Mouse (Mus musculus): ENCODE results near the gene Hs6st1. TPM values are rescaled to one million over a fixed set of nuclear protein-coding genes. Genes with fewer than 3 reads are reported as not detected.

Gene Hs6st1
- polyA plus RNA-seq (2015; fragmentation: Nextera tagmentation; extraction: Ambion mirVana) = 6.0 and 6.3 TPM in 2 replicates

GRCm38 (mm10) chr1:36068076-36068475, at the start of gene Hs6st1:
Gene Hs6st1 (plus strand): TSS chr1:36068400.

Small RNA genes within 50 kb of the gene (microRNA-seq; reads per million reads assigned to microRNA genes)
- gene Mir6897 = 0.85 to 2.3 reads per million in 2 experiments

Other genes with a start within 250 kb of the Hs6st1 start
- 15.9 and 17.4 TPM in 2 replicates for gene Uggt1, start 176.3 kb downstream of the Hs6st1 start, polyA plus RNA-seq (2015; fragmentation: Nextera tagmentation; extraction: Ambion mirVana)
- gene Neurl3, start 206.3 kb downstream of the Hs6st1 start, polyA plus RNA-seq (2015; fragmentation: Nextera tagmentation; extraction: Ambion mirVana) = 1.8 and 2.1 TPM in 2 replicates
- 13.8 and 16.1 TPM in 2 replicates for gene Arid5a, start 239.3 kb downstream of the Hs6st1 start, polyA plus RNA-seq (2015; fragmentation: Nextera tagmentation; extraction: Ambion mirVana)

Data from skeletal muscle tissue, postnatal 0 days (tissue).